Mouse (Mus musculus) spleen, embryonic (tissue): ENCODE measurements at regions not wholly inside any gene's neighbourhood (a gene's known extent, or its start where the extent isn't known, plus 50 kb on each side); places are given as distances from the start of the nearest gene placed in this dataset.

ENCODE experiments used
- CTCF ChIA-PET: fragments of 350-600 bp; sonication (Branson Sonifier 250); formaldehyde crosslinking; loops from one replicate; lab custom pipeline; 2022; lab: Charles Lee

DNA sequence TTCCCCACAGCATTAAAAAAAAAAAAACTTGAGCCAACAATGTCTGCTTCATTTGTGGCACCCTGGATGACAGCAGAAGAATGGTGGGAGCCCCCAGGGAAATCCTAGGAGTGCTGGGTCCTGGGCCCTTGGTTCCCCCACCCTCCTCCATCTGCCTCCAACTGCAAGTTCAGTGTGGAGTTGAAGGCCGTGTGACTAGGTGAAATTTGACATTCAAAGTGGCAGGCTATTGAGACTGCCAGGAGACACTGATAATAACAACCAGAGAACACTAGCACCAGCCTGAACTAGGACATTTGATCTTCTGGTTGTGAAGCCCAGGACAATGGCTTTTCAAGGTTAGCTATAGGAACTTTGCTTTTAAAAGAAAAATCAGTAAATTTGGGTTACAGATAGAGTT lies 74.0 kb downstream of the Adamts15 start:
- CTCF ChIA-PET, result no interaction called here

DNA sequence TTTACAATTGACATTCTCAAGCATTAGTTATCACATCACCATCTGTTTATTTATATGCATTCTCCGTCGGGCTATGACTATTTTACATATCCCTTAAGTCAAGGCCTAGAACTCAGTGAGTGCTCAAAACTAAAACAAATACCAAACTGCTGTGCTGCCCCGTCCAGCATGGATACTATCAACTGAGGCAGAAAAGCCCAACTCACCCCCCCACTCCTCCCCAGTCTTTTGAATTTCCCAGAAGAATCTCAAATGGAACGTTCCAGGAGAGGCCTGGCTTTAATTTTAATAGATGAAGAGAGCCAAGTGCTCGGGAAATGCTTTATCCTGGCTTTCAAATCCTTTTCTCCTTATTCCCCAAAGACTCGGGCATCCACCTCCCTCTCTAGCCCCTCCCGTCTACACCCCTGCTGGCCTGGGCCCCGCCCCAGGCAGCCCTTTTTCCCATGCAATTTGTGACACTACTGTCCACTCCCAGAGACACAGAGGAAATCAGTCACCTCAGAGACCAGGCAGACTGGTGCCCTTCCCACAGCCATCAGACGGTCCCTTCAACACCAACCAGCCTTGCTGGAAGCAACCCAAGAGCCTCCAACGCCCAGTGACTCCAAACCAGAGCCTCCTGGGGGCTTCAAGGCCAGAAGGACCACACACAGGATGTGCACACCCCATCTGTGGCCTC lies 76.5 kb downstream of the Adamts15 start:
- CTCF ChIA-PET, result no interaction called here

- CTCF ChIA-PET, result no interaction called here
Observed at GRCm38 (mm10) chr9:30844079-30844563, 78.1 kb downstream of the Adamts15 start.

- CTCF ChIA-PET, result no interaction called here
Observed at GRCm38 (mm10) chr9:30834908-30835307, 87.3 kb downstream of the Adamts15 start.

DNA sequence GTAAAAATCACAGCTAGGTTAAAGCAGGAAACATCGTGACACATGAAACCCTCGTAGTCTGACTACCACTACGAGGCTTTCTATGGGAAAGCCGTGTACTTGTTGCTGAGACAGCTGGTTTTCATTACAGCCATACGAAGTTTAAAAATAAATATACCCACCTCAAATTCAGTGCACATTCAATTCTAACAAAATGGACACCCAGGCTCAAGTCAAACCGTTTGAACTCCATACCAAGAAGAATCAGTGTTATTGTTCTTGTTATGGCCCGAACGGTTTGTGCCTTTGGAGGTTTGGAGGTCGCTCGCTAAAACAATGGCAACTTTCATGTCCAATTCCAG lies 87.7 kb downstream of the Adamts15 start:
- CTCF ChIA-PET, result no interaction called here

DNA sequence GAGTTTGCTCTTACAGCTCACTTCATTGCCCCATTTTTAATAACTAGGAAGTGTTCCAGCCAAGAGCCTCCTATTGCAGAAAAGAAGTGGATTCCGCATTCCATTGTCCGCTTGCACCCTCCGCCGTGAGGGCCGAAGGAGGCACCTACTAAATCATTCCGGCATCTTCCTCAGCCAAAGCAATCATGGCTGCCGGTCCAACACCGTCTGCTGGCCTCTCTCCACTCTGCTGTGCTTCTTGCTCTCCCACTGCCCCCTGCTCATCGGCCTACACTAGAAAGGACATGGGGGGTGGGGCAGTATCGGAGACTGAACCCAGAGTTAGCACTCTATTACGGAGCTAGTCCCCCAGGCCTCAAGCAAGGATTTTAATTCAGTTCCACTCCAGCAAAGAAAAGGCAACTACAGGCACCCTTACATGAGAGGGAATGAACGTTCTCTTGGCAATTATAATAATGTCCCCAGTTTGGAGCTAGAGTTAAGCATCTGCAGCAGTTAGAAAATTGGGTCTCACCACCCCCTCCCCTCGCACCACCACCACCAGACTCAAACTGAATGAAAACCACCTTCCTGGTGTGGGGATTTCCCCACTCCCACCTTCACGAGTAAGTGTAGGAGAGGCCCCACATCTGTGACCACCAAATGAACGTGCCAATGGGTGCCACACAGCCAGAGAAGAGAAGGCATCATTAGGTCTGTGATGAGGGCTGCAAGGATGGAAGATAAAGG lies 88.3 kb downstream of the Adamts15 start:
- CTCF ChIA-PET, result no interaction called here

GRCm38 (mm10) chr9:30829158-30829870 lies 92.9 kb downstream of the Adamts15 start:
- CTCF ChIA-PET, result no interaction called here

DNA sequence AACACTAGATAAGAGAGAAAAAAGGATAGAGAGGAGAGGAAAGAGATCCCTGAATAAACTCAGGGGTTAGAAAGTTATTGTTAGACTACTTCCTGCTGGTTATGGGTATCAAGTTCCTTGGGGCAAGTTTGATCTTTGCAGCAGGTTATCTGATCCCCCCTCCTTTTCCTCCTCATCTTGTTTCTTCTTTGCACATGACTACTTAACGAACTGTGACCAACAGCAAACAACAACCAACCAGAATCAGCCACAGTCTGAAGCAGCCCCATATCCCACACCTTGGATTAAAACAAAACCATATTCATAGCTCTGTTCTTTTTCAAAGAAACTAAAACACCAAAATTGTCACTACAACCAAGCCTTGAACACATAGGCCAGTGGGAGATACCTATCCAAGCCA lies 94.5 kb downstream of the Adamts15 start:
- CTCF ChIA-PET, result no interaction called here

DNA sequence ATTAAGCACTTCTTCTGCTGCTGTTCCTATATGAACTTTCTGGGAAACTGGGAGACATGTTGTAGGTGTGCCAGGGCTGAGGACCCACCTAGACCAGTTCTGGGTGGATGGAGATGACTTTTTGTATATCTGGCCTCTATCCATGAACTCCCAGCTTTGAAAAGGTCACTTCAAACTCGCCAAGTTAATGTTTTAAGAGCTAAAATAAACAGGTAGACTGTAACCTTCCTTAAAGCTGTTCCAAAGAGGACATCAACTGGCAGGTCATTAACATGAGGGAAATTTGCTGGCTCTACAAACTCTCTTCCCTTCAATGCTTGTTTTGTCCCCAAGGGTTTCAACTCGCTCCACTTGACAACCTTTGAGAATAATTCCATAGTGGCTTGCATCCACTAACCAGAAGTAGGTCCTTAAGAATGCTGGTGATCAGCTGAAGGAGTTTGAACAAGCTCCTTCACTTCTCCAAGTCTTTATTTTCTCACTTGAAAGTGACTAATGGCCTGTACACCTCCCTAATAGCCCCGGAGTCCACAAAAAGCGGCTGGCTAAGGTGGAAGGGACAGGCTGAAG lies 98.1 kb downstream of the Adamts15 start:
- CTCF ChIA-PET, result no interaction called here

DNA sequence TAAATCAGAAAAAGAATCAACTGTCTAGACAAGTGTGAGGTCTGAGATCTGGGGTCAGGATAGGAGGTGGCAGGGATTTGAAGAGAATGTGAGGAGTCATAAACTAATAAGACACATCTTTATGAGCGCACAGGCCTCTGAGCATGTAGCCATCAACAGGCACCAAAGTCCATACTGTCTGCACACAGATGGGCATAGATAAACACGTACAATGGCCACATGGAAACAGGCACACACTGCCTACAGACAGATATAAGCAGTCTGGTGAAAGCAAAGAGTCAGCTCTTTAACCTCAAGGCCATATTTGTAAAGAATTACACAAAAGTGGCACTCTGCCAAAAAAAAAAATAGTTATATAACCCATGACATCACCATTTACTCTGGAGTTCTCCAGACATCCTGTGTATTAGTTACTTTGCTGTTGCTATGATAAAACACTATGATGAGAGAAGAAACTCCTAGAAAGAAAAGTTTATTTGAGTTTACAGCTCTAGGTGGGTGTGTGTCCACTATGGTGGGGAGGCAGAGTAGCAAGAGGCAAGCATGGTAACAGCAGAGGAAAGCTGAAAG lies 101.4 kb downstream of the Adamts15 start:
- CTCF ChIA-PET, result no interaction called here

GRCm38 (mm10) chr9:30813246-30813645 lies 109.0 kb downstream of the Adamts15 start:
- CTCF ChIA-PET, result no interaction called here

DNA sequence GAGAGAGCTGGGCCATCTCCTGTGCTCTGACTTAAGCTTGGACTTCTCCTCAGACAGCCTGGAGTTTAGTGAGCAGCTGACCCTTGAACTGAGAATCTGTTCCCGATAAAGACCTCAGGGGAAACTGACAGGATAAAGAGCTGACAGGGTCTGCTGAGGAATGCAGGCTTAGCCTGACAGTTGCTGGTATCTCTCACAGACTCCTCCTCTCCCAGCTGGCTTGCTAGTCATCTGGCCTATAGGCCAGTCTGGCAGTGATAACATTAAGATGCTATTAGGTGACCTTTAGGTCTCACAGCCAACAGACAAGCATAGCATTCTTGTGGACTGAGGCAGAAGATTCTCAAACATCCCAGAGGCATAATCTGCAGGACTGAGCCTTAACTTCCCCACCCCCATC lies 111.4 kb downstream of the Adamts15 start:
- CTCF ChIA-PET, result no interaction called here

DNA sequence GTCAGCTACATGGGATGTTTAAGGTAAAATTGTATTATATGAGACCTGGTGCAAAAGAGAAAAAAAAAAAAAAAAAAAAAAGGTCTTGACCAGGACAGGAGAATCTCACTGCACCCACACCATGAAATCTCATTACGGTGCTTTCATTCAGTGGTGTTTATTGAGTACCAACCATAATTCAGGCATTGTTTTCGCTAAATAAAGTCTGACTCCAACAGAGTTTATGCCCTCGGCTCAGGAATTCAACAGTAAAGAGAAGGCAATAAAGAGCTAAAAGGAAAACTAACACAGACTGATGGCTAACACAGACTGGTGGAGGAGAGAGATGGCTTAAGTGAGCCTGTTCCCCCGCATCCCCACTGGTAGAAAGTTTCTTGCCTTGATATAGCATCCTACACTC lies 112.0 kb downstream of the Adamts15 start:
- CTCF ChIA-PET, result no interaction called here

DNA sequence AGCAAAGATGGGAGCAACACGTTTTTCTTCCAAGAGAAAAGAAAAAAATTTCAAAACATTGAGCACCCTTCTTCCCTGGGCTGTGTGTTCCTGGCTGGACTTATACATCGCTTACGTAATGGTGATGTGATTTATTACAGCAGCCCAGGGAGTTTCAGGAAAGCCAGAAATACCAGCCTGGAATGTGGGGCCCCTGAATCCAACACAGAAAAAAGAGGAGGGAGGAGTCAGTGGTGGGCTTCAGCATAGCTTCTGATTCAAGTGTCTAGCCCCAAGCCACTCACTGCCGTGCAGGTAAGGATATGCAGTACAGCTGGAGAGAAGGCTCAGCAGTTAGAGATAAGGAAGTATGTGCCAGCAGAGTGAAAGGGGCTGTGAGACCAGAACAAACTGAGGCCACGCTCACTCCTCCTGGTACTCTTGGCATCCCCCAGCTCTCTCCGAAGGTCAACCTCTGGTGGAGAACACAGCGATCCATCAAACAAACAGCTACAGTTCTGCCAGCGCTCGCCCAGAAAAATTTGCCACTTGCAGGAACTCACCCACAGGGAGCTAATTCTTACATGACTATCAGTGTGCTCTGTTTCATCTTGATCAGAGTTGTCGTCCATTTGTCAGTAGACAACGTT lies 113.3 kb downstream of the Adamts15 start:
- CTCF ChIA-PET, result no interaction called here

GRCm38 (mm10) chr9:30803755-30804532 lies 118.3 kb downstream of the Adamts15 start:
- CTCF ChIA-PET, result no interaction called here

DNA sequence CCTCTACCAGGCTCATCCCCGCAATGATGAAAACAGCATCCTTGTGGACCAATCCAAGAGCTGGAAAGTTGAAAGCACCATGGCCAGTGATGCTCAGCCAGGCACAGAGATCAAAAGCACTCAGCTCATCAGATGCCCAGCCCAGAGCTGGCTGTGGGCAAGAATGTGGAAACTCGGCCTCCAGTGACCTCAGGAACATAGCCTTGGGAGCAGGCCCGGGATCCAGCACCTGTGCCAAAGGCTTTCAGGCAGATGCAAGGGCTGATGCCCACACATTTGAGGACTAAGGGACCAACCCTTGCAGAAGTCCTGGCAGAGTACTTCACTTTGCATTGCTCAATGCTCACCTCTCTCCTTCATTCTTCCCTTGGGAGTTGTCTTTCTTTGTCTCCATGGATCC lies 119.4 kb downstream of the Adamts15 start:
- CTCF ChIA-PET, result no interaction called here

GRCm38 (mm10) chr9:30794701-30795407 lies 127.4 kb downstream of the Adamts15 start:
- CTCF ChIA-PET, result no interaction called here

GRCm38 (mm10) chr9:30781221-30781620 lies 141.0 kb downstream of the Adamts15 start:
- CTCF ChIA-PET, result no interaction called here

DNA sequence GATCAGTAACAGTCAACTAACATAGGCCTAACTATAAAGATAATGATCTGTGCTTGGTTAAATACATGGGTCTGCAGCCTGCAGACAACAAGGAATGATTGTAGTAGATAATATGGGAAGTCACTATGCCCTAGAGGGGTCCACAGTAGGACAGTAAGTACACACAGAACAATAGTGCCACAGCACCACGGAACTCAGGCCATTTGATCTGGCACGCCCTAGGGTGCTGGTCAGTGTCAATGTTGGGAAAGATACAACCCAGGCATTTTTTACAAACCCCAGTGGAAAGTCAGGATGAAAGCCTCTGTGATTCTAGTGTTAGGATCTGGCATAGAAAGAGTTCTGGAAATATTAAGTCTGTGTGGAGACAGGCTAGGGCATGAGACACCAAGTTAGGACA lies 144.4 kb downstream of the Adamts15 start:
- CTCF ChIA-PET, result no interaction called here

DNA sequence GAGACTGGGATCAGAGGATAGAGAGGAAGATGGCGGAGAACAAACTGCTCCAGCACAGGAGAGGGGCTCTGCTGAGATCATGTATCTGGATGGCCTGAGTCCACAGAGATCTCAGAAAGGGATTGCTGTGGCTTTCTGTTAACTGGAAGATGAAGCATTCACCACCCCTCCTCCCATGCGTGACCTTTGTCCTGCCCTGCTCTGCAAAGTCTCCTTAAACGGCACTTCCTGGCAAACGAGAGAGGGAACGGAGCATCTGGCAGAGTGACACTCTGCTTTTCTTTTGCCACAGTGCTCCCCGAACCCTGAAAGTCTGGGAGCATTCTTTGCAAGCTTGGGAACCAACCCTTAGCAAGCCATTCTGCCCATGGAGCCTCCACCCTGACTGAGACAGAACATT lies 147.1 kb downstream of the Adamts15 start:
- CTCF ChIA-PET, result no interaction called here
